Mouse (Mus musculus) stomach, embryonic 14.5 days (tissue): ENCODE data around the gene Nck1. TPM values are rescaled to one million over a fixed set of nuclear protein-coding genes. Genes with fewer than 3 reads are reported as not detected.

Experiments used
- ATAC-seq: fragments of 200-750 bp; cut with Nextera tagmentation; 2 replicates; pipeline ENCODE4 v1.8.0; 2017; ENCODE audit warnings: low read depth, moderate TSS enrichment; ENCODE audit not compliant: insufficient number of reproducible peaks, insufficient read depth, low FRiP score
- H3K27ac ChIP-seq: fragments of 300-500 bp; sonication (generic); 2 replicates; pipeline ENCODE4 v1.5.1; 2014; ENCODE audit warnings: mild to moderate bottlenecking, low read length, moderate library complexity, mixed read lengths
- H3K27me3 ChIP-seq: fragments of 300-500 bp; sonication (generic); 2 replicates; pipeline ENCODE4 v1.6.1; 2014; ENCODE audit warnings: low read length, control low read depth, mixed read lengths; ENCODE audit not compliant: control insufficient read depth, insufficient read depth
- H3K36me3 ChIP-seq: fragments of 300-500 bp; sonication (generic); 2 replicates; pipeline ENCODE4 v1.6.1; 2014; ENCODE audit warnings: mild to moderate bottlenecking, control low read depth, low read length, moderate library complexity, mixed read lengths; ENCODE audit not compliant: control insufficient read depth, insufficient read depth
- H3K4me1 ChIP-seq: fragments of 300-500 bp; sonication (generic); 2 replicates; pipeline ENCODE4 v1.6.1; 2014; ENCODE audit warnings: low read length, control low read depth, mixed read lengths; ENCODE audit not compliant: control insufficient read depth, insufficient read depth
- H3K4me2 ChIP-seq: fragments of 300-500 bp; sonication (generic); replicated peaks from 2 replicates; pipeline ENCODE4 v1.6.1; 2014; ENCODE audit warnings: low read depth, low read length, control low read depth
- H3K4me3 ChIP-seq: fragments of 300-500 bp; sonication (generic); 2 replicates; pipeline ENCODE4 v1.5.1; 2014; ENCODE audit warnings: low read depth, low read length, control low read depth
- H3K9ac ChIP-seq: fragments of 300-500 bp; sonication (generic); replicated peaks from 2 replicates; pipeline ENCODE4 v1.6.1; 2014; ENCODE audit warnings: low read depth, mild to moderate bottlenecking, control low read depth, low read length, moderate library complexity, mixed read lengths
- H3K9me3 ChIP-seq: fragments of 300-500 bp; sonication (generic); 2 replicates; pipeline ENCODE4 v1.6.1; 2016; ENCODE audit warnings: low read depth, low read length, control low read depth; ENCODE audit not compliant: control insufficient read depth
- WGBS: fragments of 180-500 bp; shearing (Covaris S2); extraction: QIAGEN DNeasy Blood & Tissue Kit; methylation state at CpG from one replicate; pipeline ENCODE4 v1.1.7; 2014; 5-methylcytosine and 5-hydroxymethylcytosine counted together
- polyA plus RNA-seq: library from polyadenylated mRNA; unstranded; fragments of >200 nt; fragmentation: Nextera tagmentation; extraction: Ambion mirVana; gene quantifications from 2 replicates; pipeline ENCODE4 v1.2.1, GENCODE M21; 2014

The Nck1 gene
- polyA plus RNA-seq, 1 experiment from 2014 or later, result 67.4 TPM

GRCm38 (mm10) chr9:100573300-100573699, 27.4 kb upstream of the Nck1 start:
- no peak overlapping the region for H3K4me2 ChIP-seq
- no peak overlapping the region for H3K4me3 ChIP-seq
- H3K9me3 ChIP-seq, result no peaks in the 10 kb centered on the region
- WGBS, result 67% methylated on average over 2 of the region's 2 CpGs
- no peak overlapping the region for H3K9ac ChIP-seq
- H3K4me1 ChIP-seq, result peaks cover 7% of the 10 kb centered on the region; the same call in 1 of the 2 replicates
- H3K27ac ChIP-seq, result no peak overlapping the region
- no peaks in the 10 kb centered on the region for H3K36me3 ChIP-seq
- ATAC-seq, result no peak
- H3K27me3 ChIP-seq, result no peaks in the 10 kb centered on the region

GRCm38 (mm10) chr9:100571511-100571910, 25.6 kb upstream of the Nck1 start:
- peaks cover 7% of the 10 kb centered on the region; the same call in 1 of the 2 replicates for H3K4me1 ChIP-seq

GRCm38 (mm10) chr9:100570626-100571233, 24.8 kb upstream of the Nck1 start, which contains the start of gene Slc35g2:
TSS of gene Slc35g2 (minus strand) at chr9:100571090.
- under 1% methylated on average over 53 of the region's 55 CpGs for WGBS
- H3K4me3 ChIP-seq, result peak within 1 kb of the TSS; percentile 73
- ATAC-seq, result peak; percentile 81
- peak within 1 kb of the TSS; percentile 45; the same call in 1 of the 2 replicates for H3K27ac ChIP-seq
- H3K27me3 ChIP-seq, result no peaks in the 10 kb centered on the region
- H3K4me2 ChIP-seq, result peak within 1 kb of the TSS; percentile 90
- H3K9me3 ChIP-seq, result no peaks in the 10 kb centered on the region
- peak within 1 kb of the TSS; percentile 48 for H3K9ac ChIP-seq
- H3K4me1 ChIP-seq, result peaks cover 7% of the 10 kb centered on the region; the same call in 1 of the 2 replicates
- no peaks in the 10 kb centered on the region for H3K36me3 ChIP-seq

More at GRCm38 (mm10) chr9:100571511-100571910, 25.6 kb upstream of the Nck1 start:
- ATAC-seq, result no peak
- WGBS, result 65% methylated on average over 1 of the region's 1 CpGs
- Histone ChIP-seq H3K4me3 (peak overlapping the region; percentile 73; the same call in 1 of the 2 replicates), H3K4me2 (peak overlapping the region; percentile 90; the same call in 1 of the 2 replicates), H3K9me3 (no peaks in the 10 kb centered on the region), H3K36me3 (no peaks in the 10 kb centered on the region), H3K27me3 (no peaks in the 10 kb centered on the region), H3K27ac (no peak overlapping the region), H3K9ac (no peak overlapping the region)

- 15% methylated on average over 32 of the region's 32 CpGs for WGBS
- Histone ChIP-seq H3K9me3 (no peaks in the 10 kb centered on the region), H3K4me3 (peak overlapping the region; percentile 73), H3K27ac (peak overlapping the region; percentile 45; the same call in 1 of the 2 replicates), H3K36me3 (no peaks in the 10 kb centered on the region), H3K4me2 (peak overlapping the region; percentile 90), H3K9ac (peak overlapping the region; percentile 48), H3K27me3 (no peaks in the 10 kb centered on the region), H3K4me1 (peaks cover 7% of the 10 kb centered on the region; the same call in 1 of the 2 replicates)
- ATAC-seq, result peak; percentile 71; the same call in 1 of the 2 replicates
Observed at GRCm38 (mm10) chr9:100569798-100570625, 24.1 kb upstream of the Nck1 start.

GRCm38 (mm10) chr9:100560251-100560890, 14.4 kb upstream of the Nck1 start:
- H3K9me3 ChIP-seq, result no peaks in the 10 kb centered on the region
- H3K9ac ChIP-seq, result no peak overlapping the region
- no peak overlapping the region for H3K4me2 ChIP-seq
- no peaks in the 10 kb centered on the region for H3K27me3 ChIP-seq
- H3K4me1 ChIP-seq, result no peaks in the 10 kb centered on the region
- no peak overlapping the region for H3K27ac ChIP-seq
- H3K4me3 ChIP-seq, result no peak overlapping the region
- 85% methylated on average over 10 of the region's 10 CpGs for WGBS
- no peak for ATAC-seq
- H3K36me3 ChIP-seq, result no peaks in the 10 kb centered on the region

GRCm38 (mm10) chr9:100558991-100559390, 13.1 kb upstream of the Nck1 start:
- Histone ChIP-seq H3K27me3 (no peaks in the 10 kb centered on the region), H3K36me3 (no peaks in the 10 kb centered on the region), H3K4me3 (no peak overlapping the region), H3K9ac (no peak overlapping the region), H3K4me2 (no peak overlapping the region), H3K4me1 (no peaks in the 10 kb centered on the region), H3K9me3 (no peaks in the 10 kb centered on the region), H3K27ac (no peak overlapping the region)
- ATAC-seq, result no peak

GRCm38 (mm10) chr9:100558023-100558573, 12.2 kb upstream of the Nck1 start:
- H3K9me3 ChIP-seq, result 0 out of 2 replicates have a peak, but pooled peaks cover 1% of the 10 kb centered on the region
- no peak overlapping the region for H3K27ac ChIP-seq
- H3K4me1 ChIP-seq, result no peaks in the 10 kb centered on the region
- H3K27me3 ChIP-seq, result no peaks in the 10 kb centered on the region
- no peak overlapping the region for H3K4me2 ChIP-seq
- ATAC-seq, result no peak
- H3K9ac ChIP-seq, result no peak overlapping the region
- no peak overlapping the region for H3K4me3 ChIP-seq
- H3K36me3 ChIP-seq, result no peaks in the 10 kb centered on the region
- 77% methylated on average over 4 of the region's 4 CpGs for WGBS

- Histone ChIP-seq H3K4me1 (no peaks in the 10 kb centered on the region), H3K4me3 (no peak overlapping the region), H3K9ac (no peak overlapping the region), H3K9me3 (0 out of 2 replicates have a peak, but pooled peaks cover 3% of the 10 kb centered on the region), H3K4me2 (no peak overlapping the region), H3K36me3 (no peaks in the 10 kb centered on the region), H3K27ac (no peak overlapping the region), H3K27me3 (no peaks in the 10 kb centered on the region)
- WGBS, result 57% methylated on average over 5 of the region's 5 CpGs
- ATAC-seq, result no peak
Observed at GRCm38 (mm10) chr9:100555686-100556085, 9.8 kb upstream of the Nck1 start.
